Mouse (Mus musculus) forebrain, embryonic 13.5 days (tissue): ENCODE data around the gene Lurap1l. TPM values are rescaled to one million over a fixed set of nuclear protein-coding genes. Genes with fewer than 3 reads are reported as not detected.

ENCODE experiments used
- ATAC-seq: fragments of 200-750 bp; cut with Nextera tagmentation; 2 replicates; pipeline ENCODE4 v1.8.0; 2017
- H3K27ac ChIP-seq: fragments of 300-500 bp; sonication (generic); 2 replicates; pipeline ENCODE4 v1.5.1; 2015; ENCODE audit warnings: inconsistent platforms, mild to moderate bottlenecking, moderate library complexity
- H3K27me3 ChIP-seq: fragments of 300-500 bp; sonication (generic); 2 replicates; pipeline ENCODE4 v1.6.1; 2015; ENCODE audit warnings: mild to moderate bottlenecking, inconsistent platforms
- H3K36me3 ChIP-seq: fragments of 300-500 bp; sonication (generic); 2 replicates; pipeline ENCODE4 v1.6.1; 2015; ENCODE audit warnings: mild to moderate bottlenecking, inconsistent platforms; ENCODE audit not compliant: poor library complexity, severe bottlenecking
- H3K4me1 ChIP-seq: fragments of 300-500 bp; sonication (generic); 2 replicates; pipeline ENCODE4 v1.6.1; 2015; ENCODE audit warnings: inconsistent platforms
- H3K4me2 ChIP-seq: fragments of 300-500 bp; sonication (generic); 2 replicates; pipeline ENCODE4 v1.6.1; 2015; ENCODE audit warnings: inconsistent platforms, mild to moderate bottlenecking, moderate library complexity
- H3K4me3 ChIP-seq: fragments of 300-500 bp; sonication (generic); 2 replicates; pipeline ENCODE4 v1.5.1; 2015; ENCODE audit warnings: mild to moderate bottlenecking, inconsistent platforms
- H3K9ac ChIP-seq: fragments of 300-500 bp; sonication (generic); 2 replicates; pipeline ENCODE4 v1.6.1; 2015; ENCODE audit warnings: mild to moderate bottlenecking, inconsistent platforms
- H3K9me3 ChIP-seq: fragments of 300-500 bp; sonication (generic); replicated peaks from 2 replicates; pipeline ENCODE4 v1.6.1; 2016; ENCODE audit warnings: inconsistent platforms
- WGBS: fragments of 180-500 bp; shearing (Covaris S2); methylation state at CpG from one replicate; pipeline ENCODE4 v1.1.7; 2015; 5-methylcytosine and 5-hydroxymethylcytosine counted together
- polyA plus RNA-seq: library from polyadenylated mRNA; unstranded; fragments of >200 nt; fragmentation: Nextera tagmentation; extraction: Ambion mirVana; gene quantifications from 2 replicates; pipeline ENCODE4 v1.2.1, GENCODE M21; 2015

Lurap1l gene
- 3.2 and 3.3 TPM in 2 replicates for polyA plus RNA-seq

GRCm38 (mm10) chr4:80910481-80910870 lies at the start of gene Lurap1l:
Gene Lurap1l, plus strand, starts transcription at chr4:80910646.
- peak within 1 kb of the TSS; percentile 73 for H3K4me3 ChIP-seq
- no peaks in the 10 kb centered on the region for H3K27me3 ChIP-seq
- peak within 1 kb of the TSS; percentile 88 for H3K27ac ChIP-seq
- H3K9ac ChIP-seq, result peak within 1 kb of the TSS; percentile 79
- 1% methylated on average over 10 of the region's 10 CpGs for WGBS
- H3K36me3 ChIP-seq, result no peaks in the 10 kb centered on the region
- H3K4me2 ChIP-seq, result peak within 1 kb of the TSS; percentile 75
- ATAC-seq, result peak; percentile 20
- 0 out of 2 replicates have a peak, but pooled peaks cover 7% of the 10 kb centered on the region for H3K4me1 ChIP-seq
- H3K9me3 ChIP-seq, result no peaks in the 10 kb centered on the region

DNA sequence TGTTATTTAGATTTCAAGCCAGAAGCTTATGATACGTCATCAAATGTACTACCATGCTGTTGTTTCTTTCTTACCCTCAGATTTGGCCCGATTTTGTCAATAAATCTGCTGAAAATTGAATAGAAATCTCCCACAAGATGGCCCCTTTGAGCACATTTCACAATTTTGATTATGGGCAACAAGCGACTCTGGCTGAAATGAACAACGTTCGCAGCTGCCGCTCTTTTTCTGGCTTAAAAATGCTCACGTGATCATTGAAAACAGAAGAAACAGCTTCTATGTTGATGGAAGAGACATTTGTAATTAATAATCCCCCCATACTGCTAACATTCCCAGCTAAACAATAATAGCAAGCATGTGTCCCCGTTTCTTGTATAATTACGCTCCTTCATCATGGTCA lies 47.5 kb upstream of the Lurap1l start:
- no peaks in the 10 kb centered on the region for H3K9me3 ChIP-seq
- H3K9ac ChIP-seq, result no peak overlapping the region
- H3K4me2 ChIP-seq, result no peak overlapping the region
- WGBS, result 71% methylated on average over 9 of the region's 9 CpGs
- H3K4me1 ChIP-seq, result peaks cover 12% of the 10 kb centered on the region
- no peak for ATAC-seq
- no peak overlapping the region for H3K4me3 ChIP-seq
- no peaks in the 10 kb centered on the region for H3K27me3 ChIP-seq
- H3K27ac ChIP-seq, result no peak overlapping the region
- no peaks in the 10 kb centered on the region for H3K36me3 ChIP-seq

- H3K4me3 ChIP-seq, result no peak overlapping the region
- no peak overlapping the region for H3K4me2 ChIP-seq
- 66% methylated on average over 7 of the region's 7 CpGs for WGBS
- no peak for ATAC-seq
- peaks cover 12% of the 10 kb centered on the region for H3K4me1 ChIP-seq
- H3K9me3 ChIP-seq, result no peaks in the 10 kb centered on the region
- H3K9ac ChIP-seq, result no peak overlapping the region
- no peaks in the 10 kb centered on the region for H3K27me3 ChIP-seq
- H3K27ac ChIP-seq, result no peak overlapping the region
- no peaks in the 10 kb centered on the region for H3K36me3 ChIP-seq
Measured at GRCm38 (mm10) chr4:80863906-80864305, 46.5 kb upstream of the Lurap1l start.

DNA sequence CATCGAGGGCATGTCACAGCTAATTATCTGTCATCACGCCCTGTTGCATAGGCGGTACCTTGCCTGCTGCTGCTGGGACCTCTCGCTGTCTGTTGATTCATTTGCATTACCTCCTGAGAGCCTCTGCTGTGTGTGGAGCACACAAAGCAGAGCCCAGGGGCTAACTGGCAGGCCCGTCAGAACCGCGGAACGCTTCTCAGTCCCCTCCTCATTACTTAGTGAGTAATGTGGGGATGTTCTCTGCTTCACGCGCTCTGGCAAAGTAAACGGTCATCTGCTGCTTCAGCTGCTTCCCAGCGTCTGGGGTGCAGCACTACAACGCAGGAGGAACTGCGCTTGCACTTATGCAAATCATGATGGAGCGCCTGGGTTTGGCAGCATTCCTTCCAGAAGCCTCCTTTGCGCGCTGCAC lies 45.9 kb upstream of the Lurap1l start:
- Histone ChIP-seq H3K4me1 (peaks cover 12% of the 10 kb centered on the region), H3K4me2 (peak overlapping the region; percentile 69), H3K9ac (peak overlapping the region; percentile 58), H3K27me3 (no peaks in the 10 kb centered on the region), H3K36me3 (no peaks in the 10 kb centered on the region), H3K4me3 (peak overlapping the region; percentile 39), H3K27ac (peak overlapping the region; percentile 77), H3K9me3 (no peaks in the 10 kb centered on the region)
- whole genome bisulfite sequencing, result 0% methylated on average over 17 of the region's 17 CpGs
- peak; percentile 88 for ATAC-seq

- peak; percentile 74 for ATAC-seq
- no peaks in the 10 kb centered on the region for H3K9me3 ChIP-seq
Measured at GRCm38 (mm10) chr4:80866065-80866464, 44.4 kb upstream of the Lurap1l start.

DNA sequence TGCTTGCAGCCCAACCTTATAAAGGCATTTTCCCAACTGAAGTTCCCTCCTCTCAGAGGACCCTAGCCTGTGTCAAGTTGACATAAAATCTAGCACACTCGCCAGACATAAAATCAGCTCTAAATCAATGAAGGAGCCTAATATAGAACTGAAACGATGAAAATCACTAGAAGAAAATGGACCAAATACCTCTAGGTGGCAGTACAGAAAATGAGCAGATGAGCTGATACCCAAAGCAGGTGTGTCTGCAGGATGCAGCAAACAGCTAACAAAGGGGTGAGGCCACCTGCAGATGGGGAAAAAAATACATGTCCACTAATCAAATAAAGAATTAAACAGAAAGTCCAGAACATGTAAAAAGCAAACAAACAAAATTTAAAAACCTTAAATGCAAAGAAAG lies 40.8 kb upstream of the Lurap1l start:
- H3K27me3 ChIP-seq, result no peaks in the 10 kb centered on the region
- ATAC-seq, result no peak
- H3K36me3 ChIP-seq, result no peaks in the 10 kb centered on the region
- H3K9me3 ChIP-seq, result no peaks in the 10 kb centered on the region
- WGBS, result 56% methylated on average over 2 of the region's 2 CpGs
- no peak overlapping the region for H3K4me2 ChIP-seq
- H3K9ac ChIP-seq, result no peak overlapping the region
- H3K4me3 ChIP-seq, result no peak overlapping the region
- no peak overlapping the region for H3K27ac ChIP-seq
- H3K4me1 ChIP-seq, result peaks cover 3% of the 10 kb centered on the region

More at GRCm38 (mm10) chr4:80866065-80866464, 44.4 kb upstream of the Lurap1l start:
- WGBS, result 24% methylated on average over 5 of the region's 5 CpGs
- H3K27me3 ChIP-seq, result no peaks in the 10 kb centered on the region
- peaks cover 12% of the 10 kb centered on the region for H3K4me1 ChIP-seq
- H3K4me3 ChIP-seq, result no peak overlapping the region
- no peak overlapping the region for H3K9ac ChIP-seq
- no peaks in the 10 kb centered on the region for H3K36me3 ChIP-seq
- H3K4me2 ChIP-seq, result no peak overlapping the region
- H3K27ac ChIP-seq, result no peak overlapping the region

GRCm38 (mm10) chr4:80872847-80873644 lies 37.4 kb upstream of the Lurap1l start:
- 40% methylated on average over 6 of the region's 6 CpGs for WGBS
- Histone ChIP-seq H3K36me3 (no peaks in the 10 kb centered on the region), H3K4me1 (no peaks in the 10 kb centered on the region), H3K9ac (no peak overlapping the region), H3K9me3 (no peaks in the 10 kb centered on the region), H3K4me3 (no peak overlapping the region), H3K27me3 (no peaks in the 10 kb centered on the region), H3K27ac (no peak overlapping the region), H3K4me2 (no peak overlapping the region)
- peak; percentile 51; the same call in 1 of the 2 replicates for ATAC-seq

GRCm38 (mm10) chr4:80874121-80874859 lies 36.2 kb upstream of the Lurap1l start:
- Histone ChIP-seq H3K4me1 (no peaks in the 10 kb centered on the region), H3K9me3 (no peaks in the 10 kb centered on the region), H3K36me3 (no peaks in the 10 kb centered on the region), H3K27me3 (no peaks in the 10 kb centered on the region), H3K4me3 (no peak overlapping the region), H3K9ac (no peak overlapping the region), H3K4me2 (no peak overlapping the region), H3K27ac (no peak overlapping the region)
- ATAC-seq, result no peak
- WGBS, result 76% methylated on average over 5 of the region's 5 CpGs

- 60% methylated on average over 4 of the region's 4 CpGs for WGBS
- H3K4me1 ChIP-seq, result no peaks in the 10 kb centered on the region
- ATAC-seq, result no peak
- no peak overlapping the region for H3K4me2 ChIP-seq
- no peak overlapping the region for H3K4me3 ChIP-seq
- H3K9ac ChIP-seq, result no peak overlapping the region
- H3K9me3 ChIP-seq, result no peaks in the 10 kb centered on the region
- H3K27me3 ChIP-seq, result no peaks in the 10 kb centered on the region
- no peak overlapping the region for H3K27ac ChIP-seq
- H3K36me3 ChIP-seq, result no peaks in the 10 kb centered on the region
Measured at GRCm38 (mm10) chr4:80875055-80875454, 35.4 kb upstream of the Lurap1l start.

GRCm38 (mm10) chr4:80881996-80882599 lies 28.3 kb upstream of the Lurap1l start:
- 78% methylated on average over 1 of the region's 1 CpGs for WGBS
- Histone ChIP-seq H3K36me3 (no peaks in the 10 kb centered on the region), H3K9ac (no peak overlapping the region), H3K4me1 (no peaks in the 10 kb centered on the region), H3K9me3 (no peaks in the 10 kb centered on the region), H3K4me3 (no peak overlapping the region), H3K4me2 (no peak overlapping the region), H3K27me3 (no peaks in the 10 kb centered on the region), H3K27ac (no peak overlapping the region)
- ATAC-seq, result no peak

GRCm38 (mm10) chr4:80886631-80887030 lies 23.8 kb upstream of the Lurap1l start:
- Histone ChIP-seq H3K27ac (no peak overlapping the region), H3K4me1 (no peaks in the 10 kb centered on the region)
- WGBS, result 86% methylated on average over 4 of the region's 4 CpGs

DNA sequence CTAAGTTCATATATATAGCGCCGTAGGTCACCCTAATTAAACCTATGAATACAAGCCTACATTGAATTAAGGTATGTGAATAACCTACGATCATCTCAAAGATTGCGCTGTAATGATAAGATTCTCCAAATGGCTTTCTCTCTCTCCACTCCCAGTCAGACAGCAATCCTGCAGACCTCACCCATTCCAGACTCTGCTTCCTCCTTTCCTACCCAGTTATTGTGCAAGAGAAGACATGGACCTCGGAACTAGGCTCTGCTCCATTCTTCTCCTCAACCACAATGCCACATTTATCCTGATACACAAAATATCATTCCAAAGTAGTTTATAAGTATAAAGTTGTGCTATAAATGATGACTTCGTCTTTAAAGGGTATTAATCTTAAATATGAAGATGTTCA lies 19.4 kb upstream of the Lurap1l start:
- 92% methylated on average over 6 of the region's 6 CpGs for WGBS
- H3K36me3 ChIP-seq, result no peaks in the 10 kb centered on the region
- H3K4me2 ChIP-seq, result no peak overlapping the region
- ATAC-seq, result no peak
- no peak overlapping the region for H3K27ac ChIP-seq
- H3K4me1 ChIP-seq, result no peaks in the 10 kb centered on the region
- no peaks in the 10 kb centered on the region for H3K9me3 ChIP-seq
- no peak overlapping the region for H3K4me3 ChIP-seq
- H3K27me3 ChIP-seq, result no peaks in the 10 kb centered on the region
- H3K9ac ChIP-seq, result no peak overlapping the region

More at GRCm38 (mm10) chr4:80886631-80887030, 23.8 kb upstream of the Lurap1l start:
- ATAC-seq, result no peak
- no peaks in the 10 kb centered on the region for H3K27me3 ChIP-seq
- H3K4me2 ChIP-seq, result no peak overlapping the region
- H3K9ac ChIP-seq, result no peak overlapping the region
- no peaks in the 10 kb centered on the region for H3K9me3 ChIP-seq
- no peaks in the 10 kb centered on the region for H3K36me3 ChIP-seq
- no peak overlapping the region for H3K4me3 ChIP-seq
